Mouse (Mus musculus) embryo, embryonic 9.5 days (tissue): ENCODE data around the gene Herc1.
A peak's percentile ranks its signal among the peaks of the same experiment; 100 is the strongest.
"Not testable (repeated sequence)": the region's sequence is repeated elsewhere in the genome, so short reads cannot be mapped to it uniquely, and the experiment has no call there.

Source experiments
- DNase-seq: peaks from one replicate; pipeline ENCODE4 v3.0.0-alpha.2; 2017; ENCODE audit errors: extremely low spot score

Herc1 gene

DNA sequence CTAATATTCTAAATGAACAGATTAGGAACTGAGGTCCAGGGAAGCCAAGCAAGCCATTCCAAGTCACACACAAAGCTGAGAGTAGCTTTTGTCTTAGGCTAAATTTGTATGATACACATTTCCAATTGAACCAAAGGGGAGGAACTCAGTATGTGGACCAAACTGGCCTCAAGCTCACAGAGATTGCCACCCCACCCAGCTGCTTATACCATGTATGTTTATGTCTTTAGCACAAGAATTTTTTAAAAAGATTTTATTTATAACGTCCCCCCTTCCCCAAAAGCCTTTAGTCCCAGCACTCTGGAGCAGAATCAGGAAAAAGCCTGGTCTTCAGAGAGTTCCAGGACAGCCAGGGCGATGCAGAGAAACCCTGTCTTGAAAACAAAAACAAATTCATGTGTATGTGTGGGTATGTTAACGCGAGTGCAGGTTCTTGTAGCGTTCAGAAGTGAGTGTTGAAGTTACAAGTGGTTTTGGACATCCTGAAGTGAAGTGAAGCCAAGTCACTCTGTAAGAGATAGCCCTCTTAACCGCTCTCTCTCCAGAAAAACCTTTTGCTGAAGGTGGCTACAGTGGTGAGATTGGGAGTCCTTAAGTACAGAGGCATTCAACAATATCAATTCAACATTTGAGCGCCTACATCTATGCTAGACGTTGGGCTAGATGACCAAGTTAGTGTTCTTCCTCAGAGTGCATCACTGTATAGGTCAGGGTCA is 948 bp upstream of the Herc1 start:
- DNase-seq = no peak

DNA sequence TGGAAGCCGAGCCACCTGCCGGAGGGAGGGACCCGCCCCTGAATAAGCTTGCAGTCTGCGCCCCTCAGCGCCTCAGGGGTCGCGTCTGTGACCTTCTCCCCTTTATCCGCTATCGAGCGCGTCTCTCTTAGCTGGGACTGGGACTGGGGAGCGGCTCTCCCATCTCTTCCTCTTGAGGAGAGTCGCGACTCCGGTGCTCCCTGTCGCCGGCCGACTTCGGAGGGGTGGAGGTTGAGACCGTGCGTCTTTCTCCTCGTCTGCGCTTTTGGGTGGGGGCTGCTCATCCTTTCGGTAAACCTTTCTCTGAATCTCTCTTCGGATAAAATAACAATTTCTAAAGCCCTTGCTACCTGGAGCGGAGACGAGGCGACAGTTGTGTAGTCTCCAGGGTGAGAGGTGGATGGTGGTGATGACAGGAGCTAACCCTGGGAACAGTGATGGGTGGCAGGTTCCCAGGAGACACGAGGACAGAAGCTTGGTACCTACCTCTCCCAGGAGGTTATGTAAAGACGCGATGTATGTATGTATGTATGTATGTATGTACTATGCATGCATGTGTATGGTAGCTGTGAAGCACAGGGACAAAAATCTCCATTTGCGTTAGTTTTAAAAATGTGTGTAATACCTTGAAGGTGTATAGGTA is 659 bp downstream of the Herc1 start:
- no peak for DNase-seq

DNA sequence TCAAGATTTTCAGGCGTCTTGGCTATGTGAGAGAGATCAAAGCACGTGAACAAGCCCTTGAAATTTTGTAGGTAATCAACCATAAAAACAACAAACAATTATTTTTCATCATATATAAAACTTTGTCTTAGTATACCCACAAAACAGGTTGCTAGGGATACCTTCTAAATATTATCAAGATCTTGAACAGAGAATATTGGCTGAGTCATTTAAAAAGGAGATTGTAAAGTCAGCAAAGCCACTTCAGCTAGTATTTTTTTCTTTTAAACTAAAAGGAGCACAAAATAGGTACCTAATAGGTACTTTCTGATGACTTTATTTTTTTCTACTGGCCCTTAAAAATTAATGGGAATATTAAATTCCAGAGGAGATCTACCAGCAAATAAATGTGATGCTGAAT is 2.5 kb downstream of the Herc1 start:
- no peak for DNase-seq

- no peak for DNase-seq
Measured at GRCm38 (mm10) chr9:66359135-66359534, 8.9 kb downstream of the Herc1 start.

DNA sequence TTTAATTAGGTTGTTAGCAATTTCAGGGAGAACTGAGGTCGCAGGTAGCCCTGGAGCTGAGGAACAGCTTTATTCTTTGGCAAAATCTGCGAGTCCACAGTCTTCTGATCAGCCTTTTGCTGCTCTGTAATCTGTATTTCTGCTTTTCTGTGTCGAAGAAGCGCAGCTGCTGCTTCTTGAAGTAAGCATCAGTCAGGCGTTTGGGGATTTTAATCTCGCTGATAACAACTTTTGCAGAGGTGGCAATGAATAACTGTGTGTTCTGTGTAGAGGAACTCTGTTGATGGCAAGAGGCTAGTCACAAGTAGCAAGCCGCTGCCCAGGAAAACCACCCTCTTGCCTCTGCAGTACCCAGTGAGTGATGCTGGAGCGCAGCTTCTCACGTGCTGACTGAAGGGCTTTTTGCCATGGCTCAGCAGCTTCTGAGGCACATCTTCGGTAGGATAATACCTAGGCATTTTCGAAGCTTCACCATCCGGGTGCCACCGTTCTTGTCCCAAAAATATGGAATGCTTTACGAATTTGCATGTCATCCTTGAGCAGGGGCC is 10.0 kb downstream of the Herc1 start:
- DNase-seq = no peak

- DNase-seq = no peak
Measured at GRCm38 (mm10) chr9:66368890-66369433, 18.7 kb downstream of the Herc1 start.

- no peak for DNase-seq
Measured at GRCm38 (mm10) chr9:66370334-66370733, 20.1 kb downstream of the Herc1 start.

DNA sequence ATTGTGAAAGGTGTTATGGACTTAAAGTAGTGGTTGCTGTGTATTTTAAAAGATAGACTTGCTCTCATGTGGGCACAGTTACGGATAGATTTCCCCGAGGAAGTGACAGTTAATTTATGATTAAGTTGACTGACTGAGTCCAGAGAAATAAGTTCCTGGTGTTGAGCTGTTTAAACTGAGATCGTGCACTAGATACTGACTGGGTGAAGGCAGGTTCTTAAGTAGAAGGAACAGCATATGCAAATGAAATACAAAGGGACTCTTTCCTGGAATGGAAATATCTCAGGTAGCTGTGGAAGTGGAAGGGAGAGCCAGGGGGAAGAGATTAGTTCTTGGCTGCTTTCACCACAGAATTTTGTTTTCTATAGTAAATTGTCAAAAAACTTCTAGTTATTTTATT is 20.6 kb downstream of the Herc1 start:
- no peak for DNase-seq

- DNase-seq = no peak
Measured at GRCm38 (mm10) chr9:66373432-66373831, 23.2 kb downstream of the Herc1 start.

DNA sequence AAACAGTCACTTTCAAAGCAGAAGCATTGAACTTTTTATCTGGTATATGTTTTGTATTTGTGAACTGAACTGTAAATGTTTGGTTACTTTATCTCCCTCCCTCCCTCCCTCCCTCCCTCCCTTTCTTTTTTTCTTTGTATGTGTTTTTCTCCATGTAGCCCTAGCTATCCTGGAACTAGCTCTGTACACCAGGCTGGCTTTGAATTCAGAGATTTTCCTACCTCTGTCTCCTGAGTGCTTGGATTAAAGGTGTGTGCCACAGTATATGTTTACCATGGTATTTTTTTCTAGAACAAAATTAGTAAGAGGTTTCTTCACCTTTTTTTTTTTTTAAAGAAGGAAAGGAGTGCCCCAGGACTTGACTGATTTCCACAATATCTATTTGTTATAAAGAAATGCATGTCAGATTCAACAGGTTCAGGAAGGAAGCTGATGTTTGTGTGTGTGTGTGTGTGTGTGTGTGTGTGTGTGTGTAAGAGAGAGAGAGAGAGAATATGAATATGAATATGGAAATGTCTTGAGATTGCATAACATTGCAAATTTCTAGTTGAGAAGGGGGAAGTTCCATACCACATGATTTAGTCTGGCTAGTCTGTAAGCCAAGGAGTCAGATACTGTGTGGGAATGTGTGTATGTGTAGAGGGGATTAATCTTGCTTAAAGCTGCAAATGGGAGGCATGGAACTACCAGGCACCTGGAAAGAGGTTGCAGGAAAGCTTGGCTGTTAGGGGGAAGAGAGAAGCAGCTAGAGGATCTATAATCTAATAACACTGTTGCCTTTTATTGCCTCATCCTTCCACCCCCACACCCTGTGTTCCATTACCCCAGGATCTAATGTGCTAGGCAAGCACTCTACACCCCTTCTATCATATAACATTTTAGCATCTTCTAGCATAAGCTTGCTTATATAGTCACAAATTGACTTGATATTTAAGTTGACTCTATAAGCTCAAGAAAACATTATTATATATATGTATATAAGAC is 24.5 kb downstream of the Herc1 start:
- DNase-seq = no peak

GRCm38 (mm10) chr9:66383417-66383816 is 33.2 kb downstream of the Herc1 start:
- no peak for DNase-seq

DNA sequence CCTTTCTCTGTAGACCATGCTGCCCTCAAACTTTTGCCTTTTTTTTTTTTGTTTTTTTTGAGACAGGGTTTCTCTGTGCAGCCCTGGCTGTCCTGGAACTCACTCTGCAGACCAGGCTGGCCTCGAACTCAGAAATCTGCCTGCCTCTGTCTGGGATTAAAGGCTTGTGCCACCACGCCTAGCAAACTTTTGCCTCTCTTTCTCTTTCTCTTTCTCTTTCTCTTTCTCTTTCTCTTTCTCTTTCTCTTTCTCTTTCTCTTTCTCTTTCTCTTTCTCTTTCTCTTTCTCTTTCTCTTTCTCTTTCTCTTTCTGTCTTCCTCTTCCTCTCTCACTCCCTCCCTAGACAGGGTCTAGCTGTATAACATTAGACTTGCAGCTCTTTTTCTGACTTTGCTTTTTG is 40.1 kb downstream of the Herc1 start:
- not testable (repeated sequence) for DNase-seq

DNA sequence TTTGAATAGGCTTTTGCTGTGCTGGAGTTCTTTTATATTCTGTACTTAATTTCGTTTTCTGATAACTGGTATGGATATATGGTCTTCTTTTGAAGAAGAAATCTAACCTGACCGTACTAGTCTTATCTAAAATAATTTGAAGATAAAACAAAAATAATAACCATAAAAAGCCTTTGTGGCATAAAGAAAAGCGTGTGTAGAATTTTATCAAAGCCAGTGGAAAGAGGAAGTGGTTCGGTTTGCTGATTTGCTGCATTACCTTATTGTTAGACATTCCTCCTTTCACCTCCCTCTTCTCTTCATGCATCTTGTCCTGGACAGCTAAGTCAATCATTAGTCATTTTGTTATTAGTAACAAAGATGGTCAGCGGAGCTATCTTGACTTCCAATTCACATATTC is 43.1 kb downstream of the Herc1 start:
- DNase-seq = no peak

DNA sequence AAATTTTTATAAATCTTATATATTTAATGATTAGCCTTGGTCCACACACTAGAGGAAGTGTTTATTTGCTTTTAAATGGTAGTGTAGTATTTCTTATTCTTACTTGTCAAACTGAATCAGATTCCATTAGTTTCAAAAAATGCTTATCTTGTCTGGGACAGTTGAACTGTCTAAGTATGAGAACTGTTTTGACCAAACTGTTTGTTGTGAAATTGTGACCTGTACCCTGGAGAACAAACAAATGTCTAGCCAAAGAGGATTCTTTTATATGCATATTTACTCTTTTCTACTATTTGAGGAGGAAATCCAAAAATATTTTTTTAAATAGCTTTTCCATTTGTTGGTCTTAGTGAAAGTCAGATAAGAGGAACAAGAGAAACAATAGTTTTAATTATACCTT is 73.2 kb downstream of the Herc1 start:
- DNase-seq = no peak

GRCm38 (mm10) chr9:66440007-66440406 is 89.8 kb downstream of the Herc1 start:
- DNase-seq = no peak

DNA sequence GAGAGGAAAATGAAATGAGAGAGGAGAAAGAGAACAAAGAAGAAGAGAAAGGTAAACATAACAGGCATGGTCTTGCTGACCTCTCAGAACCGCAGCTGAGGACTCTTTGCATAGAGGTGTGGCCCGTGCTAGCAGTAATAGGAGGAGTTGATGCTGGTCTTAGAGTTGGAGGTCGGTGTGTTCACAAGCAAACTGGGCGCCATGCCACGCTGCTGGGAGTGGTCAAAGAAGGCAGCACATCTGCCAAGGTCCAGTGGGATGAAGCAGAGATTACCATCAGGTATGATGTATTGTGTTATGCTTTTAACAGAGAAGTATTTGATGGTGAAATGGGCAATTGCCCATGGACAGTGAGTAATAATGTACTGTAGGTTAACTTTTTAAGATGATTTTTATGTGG is 98.0 kb downstream of the Herc1 start:
- no peak for DNase-seq

DNA sequence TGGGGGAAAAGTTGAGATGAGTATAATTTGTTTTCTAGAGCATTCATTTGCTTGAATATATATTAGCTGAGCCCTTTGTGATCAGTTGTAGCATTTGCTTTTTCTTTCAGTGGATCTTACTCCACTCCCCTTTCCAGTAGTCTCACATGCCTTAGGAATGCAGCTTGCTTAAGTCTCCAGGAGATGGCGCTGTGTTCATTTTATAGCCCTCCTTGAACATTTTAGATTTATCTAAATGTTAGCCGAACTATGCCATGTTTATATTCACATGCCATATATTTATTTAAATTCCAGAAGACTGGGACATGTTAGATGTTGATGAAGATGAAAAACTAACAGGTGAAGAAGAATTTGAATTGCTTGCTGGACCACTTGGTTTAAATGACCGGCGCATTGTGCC is 114.8 kb downstream of the Herc1 start:
- peak; percentile 3 for DNase-seq

DNA sequence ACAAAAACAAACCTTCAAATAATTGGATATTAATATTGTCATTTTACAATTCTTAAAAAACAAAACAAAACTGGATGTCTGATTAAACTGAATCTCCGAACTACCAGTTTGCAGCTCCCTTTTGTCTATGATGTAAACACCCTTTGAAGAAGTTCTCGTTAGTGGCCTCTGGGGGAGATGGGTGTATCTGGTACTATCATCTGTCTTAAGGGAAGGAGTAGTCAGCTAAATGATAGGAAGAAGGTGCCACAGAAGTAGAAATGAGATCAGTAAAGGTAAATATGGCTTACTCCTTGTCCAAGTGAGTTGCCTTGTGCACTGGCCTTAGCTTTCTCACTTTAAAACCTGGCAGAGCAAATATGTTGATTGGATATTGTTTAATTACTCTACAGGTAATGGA is 127.5 kb downstream of the Herc1 start:
- no peak for DNase-seq

GRCm38 (mm10) chr9:66483429-66483828 is 133.2 kb downstream of the Herc1 start:
- DNase-seq = no peak

GRCm38 (mm10) chr9:66488786-66489185 is 138.5 kb downstream of the Herc1 start:
- DNase-seq = no peak

GRCm38 (mm10) chr9:66492361-66492760 is 142.1 kb downstream of the Herc1 start:
- DNase-seq = no peak

DNA sequence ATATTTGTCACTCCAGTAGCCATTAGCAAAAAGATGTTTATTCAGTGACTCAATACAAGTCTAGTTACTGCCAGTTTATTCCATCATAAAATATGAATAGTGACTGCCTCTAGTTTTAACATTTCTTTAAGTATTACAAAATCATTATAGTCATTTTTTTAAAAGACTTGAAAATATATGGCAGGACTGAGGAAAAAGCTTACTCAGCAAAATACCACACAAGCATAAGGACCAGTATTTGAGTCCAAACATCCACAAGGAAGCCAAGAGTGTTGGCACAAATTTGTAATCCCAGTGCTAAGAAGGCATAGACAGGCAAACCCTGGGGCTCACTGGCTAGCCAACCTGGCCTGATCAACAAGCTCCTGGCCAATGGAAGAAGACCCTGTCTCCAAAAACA is 143.7 kb downstream of the Herc1 start:
- DNase-seq = no peak
